10 mouse cellular contexts compared by ENCODE assay signal in genomic region chr11:96353939-96354338, GRCm38 (mm10). TPM values are rescaled to one million over a fixed set of nuclear protein-coding genes. Genes with fewer than 3 reads are reported as not detected.
DNase-seq lines count a peak whose midpoint lies in the region; ATAC-seq lines count a peak whose summit lies in the region.
"Had no signal": no experiment of that assay in that cellular context is flagged by ENCODE, and none has a peak within 500 bp of the region (broad histone marks: within the 10 kb centered on the region; RNA-seq: fewer than 3 reads in every experiment).

No protein-coding gene starts in this region.

- peaks cover 0 to 3% of the 10 kb centered on the region in 2 experiments; a peak in 2 of 4 replicates for H3K4me1 ChIP-seq in heart, embryonic 14.5 days (ENCODE audit: control insufficient read depth in 2 of 2, insufficient read depth in 2 of 2, low read length in 2 of 2)
- peaks cover 19% of the 10 kb centered on the region for H3K4me1 ChIP-seq in embryonic facial prominence, embryonic 10.5 days
- H3K4me1 ChIP-seq in hindbrain, embryonic 12.5 days = peaks cover 19% of the 10 kb centered on the region
- no peaks in the 10 kb centered on the region for H3K4me1 ChIP-seq in liver, embryonic 13.5 days (replicated peaks)

- H3K27ac ChIP-seq in heart, embryonic 14.5 days (replicated peaks in 1 of 2; ENCODE audit: control insufficient read depth in 1 of 2, insufficient read depth in 1 of 2, low read depth in 2 of 2, low read length in 2 of 2) = no peak overlapping the region
- peak overlapping the region; percentile 86 for H3K27ac ChIP-seq in embryonic facial prominence, embryonic 10.5 days (replicated peaks)
- peak overlapping the region; percentile 96 for H3K27ac ChIP-seq in hindbrain, embryonic 12.5 days
- 0 out of 2 replicates have a peak overlapping the region, but pooled peaks have one; percentile 43 for H3K27ac ChIP-seq in liver, embryonic 13.5 days
- H3K27ac ChIP-seq: midbrain, embryonic 15.5 days had no signal

- ATAC-seq in heart, embryonic 14.5 days (ENCODE audit: insufficient number of reproducible peaks, insufficient read depth, low FRiP score, low read depth) = no peak
- no peak for ATAC-seq in hindbrain, embryonic 12.5 days (ENCODE audit: low FRiP score)
- ATAC-seq in liver, embryonic 13.5 days (ENCODE audit: low read depth) = no peak
- ATAC-seq: midbrain, embryonic 15.5 days had no signal

- WGBS in heart, embryonic 14.5 days = 20% methylated on average over 8 of the region's 8 CpGs
- WGBS in embryonic facial prominence, embryonic 10.5 days = 3% methylated on average over 8 of the region's 8 CpGs
- WGBS in hindbrain, embryonic 12.5 days = 3% methylated on average over 8 of the region's 8 CpGs
- 23% methylated on average over 8 of the region's 8 CpGs for WGBS in liver, embryonic 13.5 days (ENCODE audit: insufficient replicate concordance)

- H3K9ac ChIP-seq in heart, embryonic 14.5 days (ENCODE audit: low read length) = no peak overlapping the region; the same call in 1 of the 2 replicates
- H3K9ac ChIP-seq in hindbrain, embryonic 12.5 days = peak overlapping the region; percentile 92
- peak overlapping the region; percentile 39; the same call in 1 of the 2 replicates for H3K9ac ChIP-seq in liver, embryonic 13.5 days
- H3K9ac ChIP-seq: midbrain, embryonic 15.5 days had no signal

- peaks cover 91% of the 10 kb centered on the region for H3K27me3 ChIP-seq in heart, embryonic 14.5 days (ENCODE audit: control insufficient read depth, insufficient read depth, low read length)
- H3K27me3 ChIP-seq in embryonic facial prominence, embryonic 10.5 days (replicated peaks; ENCODE audit: low read depth, poor library complexity, severe bottlenecking) = peaks cover 100% of the 10 kb centered on the region
- peaks cover 77% of the 10 kb centered on the region for H3K27me3 ChIP-seq in hindbrain, embryonic 12.5 days
- H3K27me3 ChIP-seq in liver, embryonic 13.5 days = peaks cover 93% of the 10 kb centered on the region

- intact Hi-C loops in heart, postnatal 25 days (cut with DNase I) = loop anchor here (5.0 kb wide), 1 partner anchor 37 kb away; the partner anchor contains the start of gene Hoxb4
- intact Hi-C loops in left cerebral cortex, postnatal 25 days (cut with DNase I) = loop anchor here (5.0 kb wide), 3 partner anchors 87 to 347 kb away; partner anchors contain the start of gene Igf2bp1

- no peak for DNase-seq in heart, postnatal 25 days (ENCODE audit: low spot score)
- DNase-seq in embryonic facial prominence, embryonic 10.5 days (ENCODE audit: low spot score) = no peak
- no peak for DNase-seq in liver, embryonic 13.5 days
- DNase-seq in layer of hippocampus, postnatal 36 days = no peak
- DNase-seq in left cerebral cortex, postnatal 25 days (ENCODE audit: low spot score in 2 of 2) = no peak
- no peak for DNase-seq in thymus, postnatal 0 days (ENCODE audit: low spot score)
- DNase-seq: thymus, postnatal 14 days had no signal

- H3K4me3 ChIP-seq in heart, embryonic 14.5 days (ENCODE audit: control insufficient read depth in 1 of 2, insufficient read depth in 1 of 2, low read depth in 1 of 2, low read length in 2 of 2) = peak overlapping the region in 1 of 2 experiments; percentile 40; a peak in 2 of 4 replicates
- peak overlapping the region; percentile 59 for H3K4me3 ChIP-seq in embryonic facial prominence, embryonic 10.5 days
- H3K4me3 ChIP-seq in hindbrain, embryonic 12.5 days = peak overlapping the region; percentile 54
- H3K4me3 ChIP-seq in liver, embryonic 13.5 days (replicated peaks) = peak overlapping the region; percentile 16; the same call in 1 of the 2 replicates
- H3K4me3 ChIP-seq: midbrain, embryonic 15.5 days had no signal

- H3K4me2 ChIP-seq in heart, embryonic 14.5 days (ENCODE audit: low read length) = peak overlapping the region; percentile 63
- peak overlapping the region; percentile 64 for H3K4me2 ChIP-seq in hindbrain, embryonic 12.5 days (replicated peaks)
- peak overlapping the region; percentile 38 for H3K4me2 ChIP-seq in liver, embryonic 13.5 days
- H3K4me2 ChIP-seq: midbrain, embryonic 15.5 days had no signal

- no peaks in the 10 kb centered on the region for H3K9me3 ChIP-seq in heart, embryonic 14.5 days (ENCODE audit: control insufficient read depth, low read length)
- no peaks in the 10 kb centered on the region for H3K9me3 ChIP-seq in embryonic facial prominence, embryonic 10.5 days
- H3K9me3 ChIP-seq in hindbrain, embryonic 12.5 days (replicated peaks) = no peaks in the 10 kb centered on the region
- H3K9me3 ChIP-seq in liver, embryonic 13.5 days (replicated peaks) = no peaks in the 10 kb centered on the region
- H3K9me3 ChIP-seq: midbrain, embryonic 15.5 days had no signal

- H3K36me3 ChIP-seq in heart, embryonic 14.5 days (ENCODE audit: control insufficient read depth, insufficient read depth, low read length) = no peaks in the 10 kb centered on the region
- no peaks in the 10 kb centered on the region for H3K36me3 ChIP-seq in embryonic facial prominence, embryonic 10.5 days (replicated peaks)
- H3K36me3 ChIP-seq in hindbrain, embryonic 12.5 days = no peaks in the 10 kb centered on the region
- H3K36me3 ChIP-seq in liver, embryonic 13.5 days = no peaks in the 10 kb centered on the region
- H3K36me3 ChIP-seq: midbrain, embryonic 15.5 days had no signal

RNA-seq across cellular contexts. Expression of gene Hoxb2, which starts 3.6 kb away (rescaled TPM):
- polyA plus RNA-seq in heart, embryonic 14.5 days (2014; fragmentation: Nextera tagmentation; extraction: Ambion mirVana) = 2.0 and 2.9 TPM in 2 replicates
- total RNA-seq in heart, postnatal 25 days (2021) = 1 to 10 TPM in 1 of 2 experiments, under 1 TPM in 1; 0.81 to 1.3 TPM
- polyA plus RNA-seq in embryonic facial prominence, embryonic 10.5 days (2016; fragmentation: Nextera tagmentation; extraction: Ambion mirVana) = 5.8 and 17.0 TPM in 2 replicates
- polyA plus RNA-seq in hindbrain, embryonic 12.5 days (2016; fragmentation: Nextera tagmentation; extraction: Ambion mirVana) = 58.2 and 73.9 TPM in 2 replicates
- 1.2 and 1.7 TPM in 2 replicates for polyA plus RNA-seq in liver, embryonic 13.5 days (2015; fragmentation: Nextera tagmentation; extraction: Ambion mirVana)
- total RNA-seq in layer of hippocampus, postnatal 36 days (2021) = not detected
- total RNA-seq in left cerebral cortex, postnatal 25 days (2021) = not detected
- polyA plus RNA-seq in thymus, postnatal 0 days (2015; fragmentation: Nextera tagmentation; extraction: Ambion mirVana) = 1.3 and 1.4 TPM in 2 replicates

RNA-seq across cellular contexts. Expression of gene Hoxb1, which starts 11.6 kb away (rescaled TPM):
- polyA plus RNA-seq in heart, embryonic 14.5 days (2014; fragmentation: Nextera tagmentation; extraction: Ambion mirVana) = 0.09 TPM in 1 of 2 replicates, not detected in the other
- total RNA-seq in heart, postnatal 25 days (2021) = not detected
- 1.2 and 7.1 TPM in 2 replicates for polyA plus RNA-seq in embryonic facial prominence, embryonic 10.5 days (2016; fragmentation: Nextera tagmentation; extraction: Ambion mirVana)
- 0.82 and 2.2 TPM in 2 replicates for polyA plus RNA-seq in hindbrain, embryonic 12.5 days (2016; fragmentation: Nextera tagmentation; extraction: Ambion mirVana)
- polyA plus RNA-seq in liver, embryonic 13.5 days (2015; fragmentation: Nextera tagmentation; extraction: Ambion mirVana) = 0.05 and 0.08 TPM in 2 replicates
- total RNA-seq in layer of hippocampus, postnatal 36 days (2021) = not detected
- total RNA-seq in left cerebral cortex, postnatal 25 days (2021) = not detected
- polyA plus RNA-seq in thymus, postnatal 0 days (2015; fragmentation: Nextera tagmentation; extraction: Ambion mirVana) = not detected in 2 replicates
- polyA plus RNA-seq: midbrain, embryonic 15.5 days had no signal

RNA-seq across cellular contexts. Expression of gene Hoxb3, which starts 30.8 kb away (rescaled TPM):
- polyA plus RNA-seq in heart, embryonic 14.5 days (2014; fragmentation: Nextera tagmentation; extraction: Ambion mirVana) = 0.31 and 0.43 TPM in 2 replicates
- total RNA-seq in heart, postnatal 25 days (2021) = under 1 TPM; 0.36 to 0.45 TPM
- 0.69 and 3.4 TPM in 2 replicates for polyA plus RNA-seq in embryonic facial prominence, embryonic 10.5 days (2016; fragmentation: Nextera tagmentation; extraction: Ambion mirVana)
- 15.3 and 19.3 TPM in 2 replicates for polyA plus RNA-seq in hindbrain, embryonic 12.5 days (2016; fragmentation: Nextera tagmentation; extraction: Ambion mirVana)
- polyA plus RNA-seq in liver, embryonic 13.5 days (2015; fragmentation: Nextera tagmentation; extraction: Ambion mirVana) = 0.08 and 0.13 TPM in 2 replicates
- total RNA-seq in layer of hippocampus, postnatal 36 days (2021) = not detected
- not detected for total RNA-seq in left cerebral cortex, postnatal 25 days (2021)
- polyA plus RNA-seq in thymus, postnatal 0 days (2015; fragmentation: Nextera tagmentation; extraction: Ambion mirVana) = 0.18 and 0.30 TPM in 2 replicates
- polyA plus RNA-seq: midbrain, embryonic 15.5 days had no signal

RNA-seq across cellular contexts. Expression of gene Hoxb4, which starts 35.9 kb away (rescaled TPM):
- polyA plus RNA-seq in heart, embryonic 14.5 days (2014; fragmentation: Nextera tagmentation; extraction: Ambion mirVana) = 0.09 and 0.15 TPM in 2 replicates
- under 1 TPM; 0.57 to 0.59 TPM for total RNA-seq in heart, postnatal 25 days (2021)
- 0.09 and 0.23 TPM in 2 replicates for polyA plus RNA-seq in embryonic facial prominence, embryonic 10.5 days (2016; fragmentation: Nextera tagmentation; extraction: Ambion mirVana)
- polyA plus RNA-seq in hindbrain, embryonic 12.5 days (2016; fragmentation: Nextera tagmentation; extraction: Ambion mirVana) = 7.7 and 8.1 TPM in 2 replicates
- polyA plus RNA-seq in liver, embryonic 13.5 days (2015; fragmentation: Nextera tagmentation; extraction: Ambion mirVana) = 0.16 and 0.20 TPM in 2 replicates
- total RNA-seq in layer of hippocampus, postnatal 36 days (2021) = not detected
- total RNA-seq in left cerebral cortex, postnatal 25 days (2021) = not detected
- 0.09 and 0.20 TPM in 2 replicates for polyA plus RNA-seq in thymus, postnatal 0 days (2015; fragmentation: Nextera tagmentation; extraction: Ambion mirVana)
- polyA plus RNA-seq: midbrain, embryonic 15.5 days had no signal

RNA-seq across cellular contexts. Expression of gene Hoxb5, which starts 50.8 kb away (rescaled TPM):
- polyA plus RNA-seq in heart, embryonic 14.5 days (2014; fragmentation: Nextera tagmentation; extraction: Ambion mirVana) = 0.27 TPM in 1 of 2 replicates, not detected in the other
- under 1 TPM; 0.10 to 0.14 TPM for total RNA-seq in heart, postnatal 25 days (2021)
- polyA plus RNA-seq in embryonic facial prominence, embryonic 10.5 days (2016; fragmentation: Nextera tagmentation; extraction: Ambion mirVana) = 0.07 and 0.28 TPM in 2 replicates
- polyA plus RNA-seq in hindbrain, embryonic 12.5 days (2016; fragmentation: Nextera tagmentation; extraction: Ambion mirVana) = 74.3 and 126 TPM in 2 replicates
- polyA plus RNA-seq in liver, embryonic 13.5 days (2015; fragmentation: Nextera tagmentation; extraction: Ambion mirVana) = 0.44 and 0.58 TPM in 2 replicates
- total RNA-seq in layer of hippocampus, postnatal 36 days (2021) = not detected
- total RNA-seq in left cerebral cortex, postnatal 25 days (2021) = not detected
- 0.15 and 0.16 TPM in 2 replicates for polyA plus RNA-seq in thymus, postnatal 0 days (2015; fragmentation: Nextera tagmentation; extraction: Ambion mirVana)

Comparison
In these comparisons a context has a peak if more than half of its experiments do, and no peak if none do; other contexts are left out.
1. H3K27ac ChIP-seq: peak in embryonic facial prominence, embryonic 10.5 days (single experiment), hindbrain, embryonic 12.5 days (single experiment) and liver, embryonic 13.5 days (single experiment); none in heart, embryonic 14.5 days (0 of 2).
2. Peak in every context shown above with its lines, with median percentiles within 50 percentile points of each other: H3K4me2 ChIP-seq.